Mouse (Mus musculus) olfactory bulb, adult 2 months (tissue): ENCODE measurements around the gene Lat. TPM values are rescaled to one million over a fixed set of nuclear protein-coding genes. Genes with fewer than 3 reads are reported as not detected.
"Not testable (repeated sequence)": the region's sequence is repeated elsewhere in the genome, so short reads cannot be mapped to it uniquely, and the experiment has no call there.

Experiments used
- H3K27ac ChIP-seq: fragments of 200-500 bp; 2 replicates; pipeline ENCODE4 v1.5.1; 2012; ENCODE audit warnings: low read depth, low read length; ENCODE audit not compliant: insufficient read depth
- H3K4me1 ChIP-seq: fragments of 200-500 bp; 2 replicates; pipeline ENCODE4 v1.6.1; 2012; ENCODE audit warnings: low read length; ENCODE audit not compliant: control insufficient read depth, insufficient read depth
- H3K4me3 ChIP-seq: fragments of 200-500 bp; 2 replicates; pipeline ENCODE4 v1.5.1; 2012; ENCODE audit warnings: mild to moderate bottlenecking, low read depth, low read length, moderate library complexity; ENCODE audit not compliant: insufficient read depth
- CTCF ChIP-seq: fragments of 200-500 bp; IDR thresholded peaks from 2 replicates; pipeline ENCODE4 v1.5.1; 2012; ENCODE audit warnings: low read depth, mild to moderate bottlenecking, low read length, moderate library complexity; ENCODE audit not compliant: insufficient read depth
- POLR2A ChIP-seq: fragments of 200-500 bp; IDR thresholded peaks from 2 replicates; pipeline ENCODE4 v1.6.1; 2012; ENCODE audit warnings: mild to moderate bottlenecking, low read depth, low read length, moderate library complexity; ENCODE audit not compliant: insufficient read depth
- WGBS: fragments of 180-500 bp; shearing (Covaris S2); methylation state at CpG from one replicate; pipeline ENCODE4 v1.1.7; 2018; 5-methylcytosine and 5-hydroxymethylcytosine counted together
- polyA plus RNA-seq: library from polyadenylated mRNA; stranded (reverse); fragments of >200 nt; gene quantifications from 2 replicates; pipeline ENCODE4 v1.2.4, GENCODE M21; 2012; ENCODE audit warnings: low replicate concordance; ENCODE audit not compliant: missing spikeins, insufficient read depth, insufficient read length

Gene Lat
- polyA plus RNA-seq, 1 experiment, result 430 TPM

- 94% methylated on average over 4 of the region's 4 CpGs for WGBS
Measured at GRCm38 (mm10) chr7:126397822-126398221, 28.5 kb upstream of the Lat start.

DNA sequence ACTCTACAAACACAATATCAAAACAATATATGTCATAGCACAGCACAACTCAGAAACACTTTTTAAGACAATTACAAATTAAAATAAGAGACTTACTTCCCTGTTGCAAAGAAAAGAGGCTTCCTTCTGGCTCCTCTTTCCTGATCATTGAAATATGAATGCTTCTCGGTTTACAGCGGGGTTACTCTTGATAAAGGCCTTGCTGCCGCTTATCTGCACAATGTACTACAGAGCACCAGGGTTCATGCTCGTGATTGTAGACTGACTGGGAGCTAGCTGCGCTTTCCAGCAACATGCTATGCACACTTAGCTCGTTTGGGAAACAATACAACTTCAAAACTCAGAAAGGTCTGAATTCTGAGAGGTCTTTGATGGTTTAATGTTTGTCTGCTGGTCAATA lies 27.9 kb upstream of the Lat start:
- Histone ChIP-seq H3K27ac (no peak overlapping the region), H3K4me3 (no peak overlapping the region), H3K4me1 (no peaks in the 10 kb centered on the region)
- WGBS, result 51% methylated on average over 6 of the region's 6 CpGs
- TF ChIP-seq POLR2A (no peak), CTCF (no peak)

More at GRCm38 (mm10) chr7:126397822-126398221, 28.5 kb upstream of the Lat start:
- Histone ChIP-seq H3K4me1 (no peaks in the 10 kb centered on the region), H3K27ac (no peak overlapping the region), H3K4me3 (no peak overlapping the region)
- TF ChIP-seq POLR2A (no peak), CTCF (no peak)

- no peaks in the 10 kb centered on the region for H3K4me1 ChIP-seq
- peak within 1 kb of the TSS; percentile 91 for H3K4me3 ChIP-seq
- no peak within 1 kb of the TSS for H3K27ac ChIP-seq
- TF ChIP-seq CTCF (no peak), POLR2A (peak; percentile 82)
- under 1% methylated on average over 59 of the region's 59 CpGs for WGBS
Measured at GRCm38 (mm10) chr7:126396298-126397119, 27.1 kb upstream of the Lat start, which contains the start of gene Nfatc2ip. TSS of gene Nfatc2ip (minus strand) at chr7:126396737.

DNA sequence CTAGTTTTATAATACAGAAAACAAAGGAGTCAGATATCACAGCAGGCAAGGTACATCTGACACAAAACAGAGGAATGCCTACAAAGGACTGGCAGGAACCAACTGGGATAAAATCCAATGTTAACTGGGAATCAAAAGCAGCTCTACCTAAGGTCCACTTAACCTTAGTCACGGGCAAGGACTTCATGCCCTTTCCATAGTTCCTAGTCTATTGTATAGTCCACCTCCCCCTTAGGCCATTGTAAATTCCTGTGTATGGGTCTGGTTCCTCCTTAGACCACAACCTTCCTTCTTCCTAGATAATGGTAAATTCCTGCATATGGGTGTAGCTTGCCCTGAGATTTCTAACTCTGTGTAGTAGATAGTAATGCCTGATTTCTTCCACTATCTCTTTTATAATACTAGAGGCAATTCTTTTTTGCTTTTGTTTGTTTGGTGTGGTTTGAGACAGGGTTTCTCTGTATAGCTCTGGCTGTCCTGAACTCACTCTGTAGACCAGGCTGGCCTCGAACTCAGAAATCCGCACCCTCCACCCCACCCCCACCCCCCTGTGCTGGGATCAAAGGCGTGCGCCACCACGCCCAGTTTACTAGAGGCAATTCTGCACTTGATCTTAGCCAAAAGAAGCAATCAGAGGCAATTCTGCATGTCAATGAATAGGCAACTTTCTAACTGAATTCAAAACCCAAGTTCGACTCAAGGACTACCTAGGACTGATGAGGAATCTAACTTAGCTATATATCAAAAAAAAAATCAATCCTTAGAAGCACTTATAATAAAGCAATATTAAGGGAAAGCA lies 22.9 kb upstream of the Lat start:
- not testable (repeated sequence) for H3K27ac ChIP-seq, H3K4me1 ChIP-seq, H3K4me3 ChIP-seq
- 93% methylated on average over 7 of the region's 7 CpGs for WGBS

DNA sequence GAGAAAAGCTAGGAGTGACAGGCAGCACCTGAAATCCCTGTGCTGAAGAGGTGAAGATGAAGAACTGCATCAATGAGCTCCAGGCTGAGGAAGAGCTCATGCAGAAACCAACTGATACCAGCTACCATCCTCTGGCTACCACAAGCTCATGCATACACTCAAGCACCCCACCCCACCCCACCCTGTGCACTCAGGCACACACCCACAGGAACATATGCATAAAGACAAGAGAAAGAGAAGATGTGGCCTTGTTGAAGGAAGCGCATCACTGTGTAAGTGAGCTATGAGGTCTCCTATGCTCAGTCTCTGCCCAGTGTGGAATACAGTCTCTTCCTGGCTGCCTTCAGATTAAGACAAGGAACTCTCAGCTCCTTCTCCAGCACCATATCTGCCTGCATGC lies 18.8 kb upstream of the Lat start:
- no peaks in the 10 kb centered on the region for H3K4me1 ChIP-seq
- TF ChIP-seq CTCF (no peak), POLR2A (no peak)
- H3K4me3 ChIP-seq, result no peak overlapping the region
- no peak overlapping the region for H3K27ac ChIP-seq
- 100% methylated on average over 1 of the region's 1 CpGs for WGBS

DNA sequence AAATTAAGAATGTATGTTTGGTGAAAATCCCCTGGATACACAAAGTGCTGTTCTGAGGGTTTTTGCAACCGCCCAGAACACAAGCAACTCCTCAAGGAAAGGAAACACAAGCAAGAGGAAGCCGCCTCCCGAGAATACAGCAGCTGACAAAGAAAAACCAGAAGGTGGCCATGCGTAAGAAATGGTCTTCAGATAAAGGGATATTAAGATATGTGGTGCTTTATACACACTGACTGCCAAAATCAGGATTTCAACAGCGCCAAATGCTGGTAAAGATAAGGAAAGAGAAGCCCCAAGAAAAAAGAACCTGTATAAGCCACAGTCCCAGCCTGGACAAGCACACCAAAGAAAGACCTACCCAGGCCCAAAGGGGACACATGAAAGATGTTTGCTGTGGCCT lies 14.2 kb upstream of the Lat start:
- Histone ChIP-seq H3K4me1 (no peaks in the 10 kb centered on the region), H3K27ac (no peak overlapping the region), H3K4me3 (no peak overlapping the region)
- WGBS, result 80% methylated on average over 5 of the region's 5 CpGs
- TF ChIP-seq CTCF (no peak), POLR2A (no peak)

DNA sequence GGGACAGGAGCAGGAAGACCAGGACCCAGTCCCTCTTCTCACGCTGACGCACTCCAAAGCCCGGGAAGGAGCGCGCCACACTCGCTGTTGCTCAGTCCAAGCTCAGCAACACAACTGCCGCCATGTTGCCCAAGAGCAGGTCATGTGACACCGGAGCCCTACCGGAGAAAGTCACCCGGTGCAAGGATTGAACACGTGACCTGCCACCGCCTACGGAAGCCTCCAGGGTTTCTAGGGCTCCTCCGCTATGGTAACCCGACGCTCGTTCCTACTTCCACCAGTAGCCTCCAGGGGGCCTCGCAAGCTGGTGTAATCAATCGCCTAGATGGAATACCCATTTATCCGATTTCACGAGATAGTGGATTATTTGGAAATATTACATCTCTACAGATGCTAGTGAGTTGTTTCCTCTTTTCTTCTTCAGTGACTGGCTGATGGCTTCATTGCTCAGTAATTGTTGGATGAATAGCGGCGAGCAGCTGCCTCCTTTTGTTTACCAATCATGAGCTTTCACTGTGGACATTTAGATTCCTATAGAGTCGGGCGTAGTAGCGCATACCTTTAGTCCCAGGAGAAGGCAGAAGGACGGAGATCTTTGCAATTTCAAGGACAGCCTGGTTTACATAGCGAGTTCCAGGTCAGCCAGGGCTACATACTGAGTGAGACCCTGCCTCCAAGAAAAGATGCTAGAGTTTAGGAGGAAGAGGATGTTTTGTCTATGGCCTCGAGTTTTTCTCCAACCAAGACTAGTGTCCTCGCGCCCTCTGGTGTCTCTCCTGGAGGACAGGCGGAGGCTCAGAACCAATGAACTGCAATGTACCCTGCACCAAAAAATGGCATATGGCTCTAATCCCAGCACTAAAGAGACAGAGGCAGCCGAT lies 8.1 kb upstream of the Lat start, which contains the start of gene Spns1:
Gene Spns1, minus strand, starts transcription at position 173 of the 881 bp plus-strand sequence.
- WGBS, result under 1% methylated on average over 33 of the region's 33 CpGs
- peaks cover 4% of the 10 kb centered on the region for H3K4me1 ChIP-seq
- peak within 1 kb of the TSS; percentile 74 for H3K4me3 ChIP-seq
- no peak for TF ChIP-seq POLR2A
- peak; percentile 70 for TF ChIP-seq CTCF
- H3K27ac ChIP-seq, result peak within 1 kb of the TSS; percentile 10; the same call in 1 of the 2 replicates

- Histone ChIP-seq H3K27ac (0 out of 2 replicates have a peak overlapping the region, but pooled peaks have one; percentile 10), H3K4me1 (peaks cover 4% of the 10 kb centered on the region), H3K4me3 (peak overlapping the region; percentile 74)
- TF ChIP-seq CTCF (no peak), POLR2A (no peak)
- WGBS, result under 1% methylated on average over 27 of the region's 27 CpGs
Measured at GRCm38 (mm10) chr7:126376903-126377277, 7.5 kb upstream of the Lat start.
